Mouse (Mus musculus) embryonic facial prominence, embryonic 14.5 days (tissue): Measurements from ENCODE around the gene Pygl. TPM values are rescaled to one million over a fixed set of nuclear protein-coding genes. Genes with fewer than 3 reads are reported as not detected.
"Not testable (repeated sequence)": the region's sequence is repeated elsewhere in the genome, so short reads cannot be mapped to it uniquely, and the experiment has no call there.

Experiments
- ATAC-seq: fragments of 200-750 bp; cut with Nextera tagmentation; 2 replicates; pipeline ENCODE4 v1.8.0; 2017; ENCODE audit warnings: low read depth, moderate number of reproducible peaks, moderate TSS enrichment
- DNase-seq: peaks from one replicate; pipeline ENCODE4 v3.0.0-alpha.2; 2015; ENCODE audit warnings: low spot score
- H3K27ac ChIP-seq: fragments of 300-500 bp; sonication (generic); replicated peaks from 2 replicates; pipeline ENCODE4 v1.5.1; 2014; ENCODE audit warnings: low read depth, mild to moderate bottlenecking, low read length, moderate library complexity
- H3K27me3 ChIP-seq: fragments of 300-500 bp; sonication (generic); replicated peaks from 2 replicates; pipeline ENCODE4 v1.6.1; 2014; ENCODE audit warnings: low read length; ENCODE audit not compliant: control insufficient read depth, insufficient read depth
- H3K36me3 ChIP-seq: fragments of 300-500 bp; sonication (generic); 2 replicates; pipeline ENCODE4 v1.6.1; 2014; ENCODE audit warnings: low read length, mixed read lengths; ENCODE audit not compliant: control insufficient read depth, insufficient read depth
- H3K4me1 ChIP-seq: fragments of 300-500 bp; sonication (generic); 2 replicates; pipeline ENCODE4 v1.6.1; 2014; ENCODE audit warnings: antibody characterized with exemption, low read length; ENCODE audit not compliant: control insufficient read depth, insufficient read depth
- H3K4me2 ChIP-seq: fragments of 300-500 bp; sonication (generic); 2 replicates; pipeline ENCODE4 v1.6.1; 2014; ENCODE audit warnings: low read depth, mild to moderate bottlenecking, low read length, moderate library complexity, mixed read lengths
- H3K4me3 ChIP-seq: fragments of 300-500 bp; sonication (generic); 2 replicates; pipeline ENCODE4 v1.5.1; 2014; ENCODE audit warnings: low read depth, mild to moderate bottlenecking, low read length
- H3K9ac ChIP-seq: fragments of 300-500 bp; sonication (generic); 2 replicates; pipeline ENCODE4 v1.6.1; 2014; ENCODE audit warnings: low read depth, mild to moderate bottlenecking, low read length, moderate library complexity, mixed read lengths
- H3K9me3 ChIP-seq: fragments of 300-500 bp; sonication (generic); 2 replicates; pipeline ENCODE4 v1.6.1; 2016; ENCODE audit warnings: low read length; ENCODE audit not compliant: control insufficient read depth
- WGBS: fragments of 180-500 bp; shearing (Covaris S2); extraction: QIAGEN DNeasy Blood & Tissue Kit; methylation state at CpG from one replicate; pipeline ENCODE4 v1.1.7; 2014; 5-methylcytosine and 5-hydroxymethylcytosine counted together
- polyA plus RNA-seq: library from polyadenylated mRNA; unstranded; fragments of >200 nt; fragmentation: Nextera tagmentation; extraction: Ambion mirVana; gene quantifications from 2 replicates; pipeline ENCODE4 v1.2.1, GENCODE M21; 2014

The Pygl gene
- polyA plus RNA-seq, 1 experiment from 2014 or later, result 23.4 TPM

DNA sequence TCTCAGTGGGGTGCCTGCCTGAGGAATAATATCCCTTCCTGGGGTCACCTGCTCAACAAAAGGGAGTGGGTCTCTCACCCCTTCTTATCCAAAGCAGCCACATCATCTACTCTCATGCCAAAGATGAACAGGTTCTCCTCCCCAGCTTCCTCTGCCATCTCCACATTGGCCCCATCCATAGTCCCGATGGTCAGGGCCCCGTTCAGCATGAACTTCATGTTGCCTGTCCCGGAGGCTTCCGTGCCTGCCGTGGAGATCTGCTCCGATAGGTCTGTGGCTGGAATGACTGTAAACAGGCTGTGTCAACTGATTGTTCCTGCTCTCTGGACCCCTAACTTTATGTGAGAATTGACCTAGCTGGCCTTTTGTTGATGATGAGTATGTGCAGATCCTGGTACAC, 35.9 kb downstream of the Pygl start:
- no peak overlapping the region for H3K4me2 ChIP-seq
- DNase-seq, result no peak
- no peak overlapping the region for H3K9ac ChIP-seq
- H3K36me3 ChIP-seq, result no peaks in the 10 kb centered on the region
- H3K4me1 ChIP-seq, result no peaks in the 10 kb centered on the region
- no peaks in the 10 kb centered on the region for H3K27me3 ChIP-seq
- no peaks in the 10 kb centered on the region for H3K9me3 ChIP-seq
- WGBS, result 92% methylated on average over 6 of the region's 6 CpGs
- no peak overlapping the region for H3K4me3 ChIP-seq
- H3K27ac ChIP-seq, result no peak overlapping the region
- no peak for ATAC-seq

DNA sequence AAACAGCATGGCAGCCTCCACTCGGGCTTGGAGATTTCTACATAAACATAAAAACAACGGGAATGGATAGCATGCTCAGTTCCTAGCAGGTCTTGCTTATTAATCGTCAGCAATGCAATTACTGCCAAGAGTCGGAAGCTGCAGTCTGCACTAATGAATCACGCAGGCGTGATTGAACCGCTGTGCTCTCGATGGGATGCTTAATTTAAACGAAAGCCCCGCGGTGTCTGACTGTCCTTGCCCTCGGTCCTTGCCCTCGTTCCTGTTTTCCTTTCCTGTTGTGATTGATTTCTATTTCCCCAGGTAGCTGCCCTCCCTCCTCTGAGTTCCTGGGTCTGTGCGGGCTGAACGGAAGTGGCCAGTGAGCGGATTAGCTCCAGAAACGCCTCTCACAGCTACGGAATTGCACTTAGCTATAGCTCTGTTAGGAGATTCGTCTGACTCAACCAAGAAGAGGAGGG, 39.0 kb downstream of the Pygl start:
- no peak for DNase-seq
- H3K4me3 ChIP-seq, result peak overlapping the region; percentile 26
- ATAC-seq, result 0 out of 2 replicates have a peak, but pooled peaks have one; percentile 22

GRCm38 (mm10) chr12:70184173-70184783, 47.0 kb downstream of the Pygl start:
- 86% methylated on average over 22 of the region's 22 CpGs for WGBS
- H3K4me2 ChIP-seq, result no peak overlapping the region
- H3K27ac ChIP-seq, result no peak overlapping the region
- H3K4me3 ChIP-seq, result no peak overlapping the region
- H3K27me3 ChIP-seq, result no peaks in the 10 kb centered on the region
- H3K9ac ChIP-seq, result no peak overlapping the region
- no peak for ATAC-seq
- no peaks in the 10 kb centered on the region for H3K36me3 ChIP-seq
- H3K4me1 ChIP-seq, result no peaks in the 10 kb centered on the region
- peaks cover 12% of the 10 kb centered on the region for H3K9me3 ChIP-seq
- no peak for DNase-seq

More for the DNA sequence above, 39.0 kb downstream of the Pygl start:
- H3K36me3 ChIP-seq, result no peaks in the 10 kb centered on the region
- 33% methylated on average over 19 of the region's 19 CpGs for WGBS
- H3K4me2 ChIP-seq, result peak overlapping the region; percentile 47
- H3K9ac ChIP-seq, result no peak overlapping the region
- H3K27ac ChIP-seq, result no peak overlapping the region
- no peaks in the 10 kb centered on the region for H3K27me3 ChIP-seq
- H3K9me3 ChIP-seq, result no peaks in the 10 kb centered on the region
- H3K4me1 ChIP-seq, result no peaks in the 10 kb centered on the region

GRCm38 (mm10) chr12:70183507-70183906, 47.8 kb downstream of the Pygl start:
- peaks cover 12% of the 10 kb centered on the region for H3K9me3 ChIP-seq

DNA sequence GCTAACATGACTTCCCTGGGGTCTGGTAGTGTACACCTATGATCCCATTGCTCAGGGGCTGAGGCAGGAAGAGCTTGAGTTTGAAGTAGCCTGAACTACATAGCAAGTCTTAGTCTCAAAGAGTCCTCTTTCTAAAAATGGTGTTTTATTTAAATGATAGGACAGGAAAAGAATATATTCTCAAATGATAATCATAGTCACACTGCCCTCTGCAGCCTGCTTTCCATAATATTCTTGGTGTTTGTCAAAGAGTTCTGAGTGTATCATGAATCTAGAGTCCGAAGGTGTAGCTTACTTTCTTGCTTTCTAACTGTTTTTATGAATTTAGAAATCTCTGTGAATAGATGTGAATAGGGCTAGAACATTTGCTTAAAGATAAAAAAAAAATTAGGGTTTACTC, 61.3 kb downstream of the Pygl start:
- Histone ChIP-seq H3K4me1 (no peaks in the 10 kb centered on the region), H3K4me3 (no peak overlapping the region), H3K9me3 (no peaks in the 10 kb centered on the region), H3K4me2 (no peak overlapping the region), H3K36me3 (no peaks in the 10 kb centered on the region), H3K27me3 (no peaks in the 10 kb centered on the region), H3K27ac (no peak overlapping the region), H3K9ac (no peak overlapping the region)
- 88% methylated on average over 1 of the region's 1 CpGs for WGBS
- no peak for DNase-seq
- no peak for ATAC-seq

More at GRCm38 (mm10) chr12:70183507-70183906, 47.8 kb downstream of the Pygl start:
- not testable (repeated sequence) for H3K4me1 ChIP-seq, H3K36me3 ChIP-seq, H3K4me3 ChIP-seq, H3K9ac ChIP-seq, H3K27me3 ChIP-seq, H3K27ac ChIP-seq, DNase-seq, H3K4me2 ChIP-seq, ATAC-seq
- WGBS, result 93% methylated on average over 8 of the region's 8 CpGs

GRCm38 (mm10) chr12:70167950-70168349, 63.3 kb downstream of the Pygl start:
- Histone ChIP-seq H3K36me3 (no peaks in the 10 kb centered on the region), H3K9ac (no peak overlapping the region), H3K27ac (no peak overlapping the region), H3K4me2 (no peak overlapping the region), H3K9me3 (no peaks in the 10 kb centered on the region), H3K4me3 (no peak overlapping the region), H3K4me1 (no peaks in the 10 kb centered on the region), H3K27me3 (no peaks in the 10 kb centered on the region)
- 76% methylated on average over 4 of the region's 4 CpGs for WGBS
- no peak for ATAC-seq
- DNase-seq, result no peak

DNA sequence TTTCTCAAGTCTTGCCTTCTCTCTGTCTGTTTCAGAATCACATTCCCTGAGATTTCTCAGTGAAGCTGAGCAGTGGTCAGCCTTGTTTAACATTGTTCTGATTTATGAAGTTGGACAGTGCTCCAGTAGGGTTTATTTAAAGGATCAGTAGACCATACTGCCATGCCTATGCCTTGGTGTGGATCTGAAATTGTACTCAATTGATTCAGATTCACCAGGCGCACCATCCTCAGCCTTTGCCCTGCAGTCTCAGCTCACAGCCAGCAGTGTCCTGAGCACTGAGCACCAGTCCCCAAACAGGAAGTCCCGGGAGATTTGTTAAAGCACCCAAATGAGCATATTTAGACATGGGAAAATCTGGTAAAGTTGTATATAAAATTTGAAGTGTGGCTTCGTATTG, 66.5 kb downstream of the Pygl start:
- Histone ChIP-seq H3K9ac (no peak overlapping the region), H3K36me3 (no peaks in the 10 kb centered on the region), H3K4me1 (no peaks in the 10 kb centered on the region), H3K27me3 (no peaks in the 10 kb centered on the region), H3K9me3 (no peaks in the 10 kb centered on the region), H3K4me2 (no peak overlapping the region), H3K27ac (no peak overlapping the region), H3K4me3 (no peak overlapping the region)
- ATAC-seq (no peak), DNase-seq (no peak)
- WGBS, result 81% methylated on average over 3 of the region's 3 CpGs

DNA sequence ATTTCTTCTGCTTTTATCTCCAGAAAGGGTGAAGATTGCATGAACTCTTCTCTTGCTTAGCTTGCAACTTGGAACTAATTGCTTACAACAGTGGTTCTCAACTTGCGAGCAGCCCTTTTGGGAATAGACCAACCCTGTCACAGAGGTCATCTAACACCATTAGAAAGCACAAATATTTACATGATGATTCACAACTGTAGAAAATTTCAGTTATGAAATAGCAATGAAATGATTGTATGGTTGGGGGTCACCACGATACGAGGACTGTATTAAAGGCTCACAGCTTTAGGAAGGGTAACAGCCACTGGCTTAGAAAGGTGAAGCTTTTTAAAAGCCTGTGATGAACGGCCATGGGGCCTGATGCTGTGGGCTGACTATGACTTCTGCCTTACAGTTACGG, 70.2 kb downstream of the Pygl start:
- Histone ChIP-seq H3K27me3 (no peaks in the 10 kb centered on the region), H3K27ac (no peak overlapping the region), H3K4me2 (no peak overlapping the region), H3K9me3 (no peaks in the 10 kb centered on the region), H3K9ac (no peak overlapping the region), H3K4me1 (no peaks in the 10 kb centered on the region), H3K36me3 (no peaks in the 10 kb centered on the region), H3K4me3 (no peak overlapping the region)
- no peak for DNase-seq
- no peak for ATAC-seq
- WGBS, result 72% methylated on average over 5 of the region's 5 CpGs
